Mouse (Mus musculus) frontal cortex, adult (tissue): ENCODE measurements around the gene P3h2.

Experiments
- ATAC-seq: cut with Nextera tagmentation; 2 replicates; pipeline ENCODE4 v1.9.2; 2017; ENCODE audit warnings: mild to moderate bottlenecking, moderate library complexity, mixed read lengths; ENCODE audit not compliant: low TSS enrichment

P3h2 gene

DNA sequence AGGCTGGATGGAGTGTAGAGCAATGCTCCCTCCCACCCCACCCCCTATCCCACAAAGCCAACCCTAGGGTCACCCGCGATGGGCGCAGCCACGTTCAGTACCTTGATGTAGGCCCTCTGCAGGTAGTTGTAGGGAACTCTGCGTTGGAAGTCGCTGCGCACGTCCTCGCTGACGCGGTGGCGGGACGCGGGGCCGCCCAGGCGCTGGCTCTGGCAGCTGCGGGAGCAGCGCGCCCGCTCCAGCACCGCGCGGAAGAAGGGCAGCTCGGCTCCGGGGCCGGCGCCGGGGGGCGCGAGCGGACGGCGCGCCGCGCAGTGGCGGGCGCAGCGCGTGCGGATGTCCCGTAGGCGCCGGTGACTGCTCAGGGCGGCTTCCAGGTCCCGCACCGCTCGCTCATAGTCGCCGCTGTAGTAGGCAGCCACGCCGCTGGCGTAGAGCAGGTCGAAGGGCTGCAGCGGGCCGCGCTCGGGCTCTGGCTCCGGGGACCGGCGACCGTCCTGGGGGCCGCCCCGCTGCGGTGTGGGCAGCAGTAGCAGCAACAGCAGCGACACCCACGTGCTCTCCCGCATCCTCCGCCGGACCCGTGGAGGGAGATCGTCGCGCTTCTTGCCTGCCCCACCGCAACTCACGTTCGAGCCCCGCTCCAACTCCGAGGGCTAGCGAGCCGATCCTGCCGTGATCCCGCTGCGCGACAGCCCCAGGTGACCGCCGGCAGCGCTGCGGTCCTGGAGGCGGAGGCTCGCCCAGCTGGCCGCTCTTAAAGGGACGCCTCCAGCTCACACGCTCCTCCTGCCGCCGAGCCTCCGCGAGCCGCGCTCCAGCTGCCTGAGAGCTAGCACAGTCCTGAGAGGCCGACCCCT is at the start of gene P3h2:
Gene P3h2 (minus strand): TSS at position 670 of the 860 bp plus-strand sequence.
- ATAC-seq, result peak; percentile 91

DNA sequence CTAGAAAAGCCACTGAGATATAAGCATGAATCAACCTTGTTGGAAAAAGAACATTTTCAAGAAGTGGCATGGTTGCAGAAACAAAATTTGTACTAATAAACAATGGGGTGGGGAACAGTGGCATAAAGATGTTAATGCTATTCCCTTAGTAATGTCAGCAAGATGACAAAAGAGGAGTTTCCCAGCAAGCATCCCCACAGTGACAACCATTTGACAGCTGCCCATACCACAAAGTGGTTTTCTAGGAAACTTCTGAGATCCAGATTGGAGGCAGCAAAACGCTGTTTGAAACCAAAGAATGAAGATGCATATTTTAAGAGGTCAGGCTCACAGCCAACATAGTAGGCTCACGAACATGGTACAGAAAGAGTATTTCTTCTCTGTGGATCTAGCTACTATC is 46.7 kb upstream of the P3h2 start:
- no peak for ATAC-seq

DNA sequence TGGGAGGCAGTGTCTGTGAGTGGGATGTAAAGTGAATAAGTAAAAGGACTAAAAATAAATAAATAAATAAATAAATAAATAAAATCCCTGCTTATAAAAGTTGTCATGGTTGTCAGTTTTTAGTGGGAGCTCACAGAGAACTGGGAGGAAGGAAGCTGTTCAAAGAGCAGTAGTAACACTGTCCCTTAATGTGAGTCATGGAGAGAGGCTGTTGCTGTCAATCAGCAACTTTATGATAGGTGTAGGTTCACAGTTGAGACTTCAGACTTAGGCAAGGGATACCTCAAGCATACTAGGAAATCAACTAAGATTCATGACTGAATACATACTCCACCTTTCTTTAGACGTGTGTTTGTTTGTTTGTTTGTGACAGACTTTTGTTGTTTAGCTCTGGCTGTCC is 45.4 kb upstream of the P3h2 start:
- no peak for ATAC-seq

DNA sequence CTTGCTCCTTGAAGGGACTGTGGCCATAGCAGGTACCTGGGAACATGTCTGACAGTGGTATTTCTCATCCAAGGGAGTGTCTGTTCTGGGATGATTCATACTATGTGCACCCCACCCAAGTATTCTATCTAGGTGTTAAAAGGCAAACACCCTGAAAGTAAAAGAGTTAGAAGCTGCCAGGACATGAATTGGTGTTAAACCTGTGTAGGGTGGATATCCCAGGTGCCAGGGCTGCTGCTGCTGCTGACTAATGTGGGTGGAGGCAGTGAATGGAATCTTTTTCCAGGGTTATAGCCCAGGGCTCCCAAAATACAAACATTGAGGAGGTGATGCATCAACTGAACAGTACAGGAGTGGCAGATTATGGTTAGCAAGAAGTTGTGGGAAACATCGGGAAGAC is 41.3 kb upstream of the P3h2 start:
- ATAC-seq, result no peak

DNA sequence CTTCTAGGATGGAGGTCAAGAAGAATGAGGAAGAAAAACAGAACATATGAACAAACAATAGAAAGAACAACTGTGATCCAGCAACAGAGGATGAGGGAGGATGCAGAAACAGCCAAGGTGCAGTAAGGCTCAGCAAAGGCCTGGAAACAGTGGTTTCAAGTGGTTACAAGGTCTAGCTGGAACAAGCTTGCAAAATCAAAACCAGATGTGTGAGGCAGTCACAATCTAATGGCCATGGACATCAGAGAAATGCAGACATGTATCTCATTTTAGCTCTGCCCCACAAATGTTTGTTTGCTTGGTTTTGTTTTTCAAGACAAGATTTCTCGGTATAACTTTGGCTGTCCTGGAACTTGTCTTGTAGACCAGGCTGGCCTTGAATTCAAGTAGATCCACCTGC is 25.5 kb upstream of the P3h2 start:
- no peak for ATAC-seq

DNA sequence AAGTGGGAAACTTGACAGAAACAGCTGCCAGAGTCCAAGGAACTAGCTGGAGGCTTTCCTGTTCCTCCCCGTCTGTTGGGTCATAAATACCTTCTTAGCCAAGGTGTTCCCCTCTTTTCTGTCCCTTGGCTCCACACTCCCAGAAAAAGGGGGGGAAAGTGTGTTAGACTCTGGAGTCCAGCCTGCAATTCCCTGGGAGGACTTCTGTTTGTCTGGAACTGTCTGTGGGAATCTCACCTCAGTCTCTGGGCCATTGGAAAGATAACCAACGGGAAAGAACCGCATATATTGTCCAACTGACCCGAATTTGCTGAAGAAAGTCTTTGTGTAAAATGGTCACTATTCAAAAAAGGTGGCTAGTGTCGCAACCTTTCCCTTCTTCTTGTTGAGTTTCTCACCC is 1.0 kb upstream of the P3h2 start:
- ATAC-seq, result no peak

DNA sequence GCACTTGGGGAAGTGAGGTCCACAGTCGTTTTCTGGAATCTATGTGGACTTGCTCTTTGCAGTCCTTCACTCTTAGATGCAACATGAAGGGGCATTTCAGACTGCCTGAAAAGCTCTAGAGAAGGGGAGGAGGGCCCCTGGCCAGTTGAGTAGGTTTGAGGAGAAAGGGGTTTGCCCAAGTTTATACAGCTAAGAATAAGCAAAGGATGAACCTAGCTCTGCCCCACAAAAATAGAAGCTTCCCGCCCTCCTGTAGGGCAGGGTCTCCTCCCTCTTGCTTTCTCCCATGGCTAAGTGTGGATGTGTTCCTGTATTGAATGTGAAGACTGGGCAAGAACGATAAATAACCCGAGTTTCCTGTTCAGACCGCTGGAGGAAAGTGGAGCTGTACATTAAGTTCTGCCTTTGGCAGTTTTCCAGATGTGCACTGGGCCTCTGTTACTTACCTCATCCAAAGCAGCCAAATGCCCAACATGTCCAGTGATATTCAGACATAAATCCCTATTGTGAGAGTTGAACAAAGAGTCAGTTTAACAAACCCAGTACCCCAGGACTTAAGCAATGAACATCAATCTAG is 545 bp upstream of the P3h2 start:
- ATAC-seq, result no peak

DNA sequence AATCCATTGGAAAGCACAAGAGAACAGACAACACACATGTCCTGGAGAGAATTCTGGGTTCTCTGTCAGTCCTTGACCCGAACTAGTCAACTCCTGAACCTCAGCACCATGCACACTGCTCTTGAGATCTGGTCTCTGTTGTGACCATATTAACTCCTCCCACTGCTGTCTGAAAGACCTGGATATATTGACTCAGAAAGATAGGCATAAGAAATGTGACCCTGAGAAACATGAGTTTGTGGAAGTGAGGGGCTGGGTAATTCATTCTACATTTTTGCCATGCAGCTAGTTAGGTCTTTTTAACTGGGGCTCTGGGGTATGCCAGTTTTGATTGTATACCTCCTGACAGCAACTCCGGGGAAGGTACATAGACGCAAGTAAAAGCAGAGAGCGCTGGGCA is 1.3 kb downstream of the P3h2 start:
- no peak for ATAC-seq

DNA sequence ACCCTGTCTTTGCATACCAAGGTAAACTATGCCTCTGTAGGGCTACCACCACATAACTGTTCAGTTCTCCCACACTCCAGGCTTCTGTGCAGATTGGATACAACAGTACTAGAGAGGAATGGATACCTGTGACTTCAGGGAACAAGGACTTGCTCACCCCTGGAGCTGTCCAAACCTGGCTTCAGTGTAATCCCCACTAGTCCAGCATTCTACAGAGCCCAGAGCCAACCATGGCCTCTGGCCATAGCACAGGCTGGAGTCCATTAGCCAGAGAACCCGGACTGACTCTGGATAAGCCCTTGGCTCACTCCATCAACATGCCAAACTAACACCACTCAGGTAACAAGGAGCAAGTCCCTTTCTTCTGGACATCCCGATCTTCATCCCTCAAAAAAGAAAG is 2.7 kb downstream of the P3h2 start:
- no peak for ATAC-seq

DNA sequence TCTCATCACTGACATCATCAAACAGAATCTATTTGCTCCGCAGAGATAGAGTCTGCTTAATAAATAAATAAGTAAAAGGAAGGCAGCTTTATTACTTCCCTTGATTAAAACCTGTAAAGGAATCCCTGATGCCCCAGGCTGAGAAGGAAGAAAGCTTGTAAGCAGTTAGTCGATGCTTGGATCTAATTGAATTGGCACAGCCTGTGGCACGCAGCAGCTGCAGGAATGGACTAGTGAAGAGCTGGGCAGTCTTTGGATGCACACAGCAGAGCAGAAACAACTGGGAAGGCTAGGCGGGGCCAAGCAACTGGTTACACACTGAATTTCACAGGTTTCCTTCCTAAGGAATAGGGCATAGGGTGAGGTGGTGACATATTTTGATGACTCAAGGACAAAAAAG is 5.4 kb downstream of the P3h2 start:
- ATAC-seq, result no peak

DNA sequence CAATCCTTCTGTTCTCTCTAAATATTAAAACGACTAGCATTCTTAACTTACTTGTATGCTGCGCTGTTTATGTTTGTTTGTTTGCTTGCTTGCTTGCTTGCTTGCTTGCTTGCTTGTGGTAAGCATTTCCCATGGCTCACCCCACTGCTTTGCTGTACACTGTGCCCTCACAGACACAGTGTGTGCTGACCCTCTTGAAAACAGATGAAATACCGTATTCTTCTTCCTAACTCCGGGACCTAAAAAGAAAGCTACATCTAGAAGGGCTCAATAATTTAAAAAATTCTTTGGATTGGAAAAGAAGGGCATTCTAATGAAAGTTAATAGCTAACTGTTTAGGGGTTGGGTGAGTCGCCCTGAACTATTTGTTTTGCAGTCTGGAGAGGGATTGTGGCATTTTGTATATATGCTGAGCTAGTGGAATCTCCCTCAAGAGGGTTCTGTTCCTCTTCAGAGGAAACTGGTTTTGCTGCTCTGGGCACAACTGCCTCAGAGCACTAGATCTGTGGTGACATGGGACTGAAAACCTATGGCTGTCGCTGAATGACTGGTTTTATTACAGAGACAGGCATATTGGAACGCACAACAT is 9.8 kb downstream of the P3h2 start:
- ATAC-seq, result no peak

DNA sequence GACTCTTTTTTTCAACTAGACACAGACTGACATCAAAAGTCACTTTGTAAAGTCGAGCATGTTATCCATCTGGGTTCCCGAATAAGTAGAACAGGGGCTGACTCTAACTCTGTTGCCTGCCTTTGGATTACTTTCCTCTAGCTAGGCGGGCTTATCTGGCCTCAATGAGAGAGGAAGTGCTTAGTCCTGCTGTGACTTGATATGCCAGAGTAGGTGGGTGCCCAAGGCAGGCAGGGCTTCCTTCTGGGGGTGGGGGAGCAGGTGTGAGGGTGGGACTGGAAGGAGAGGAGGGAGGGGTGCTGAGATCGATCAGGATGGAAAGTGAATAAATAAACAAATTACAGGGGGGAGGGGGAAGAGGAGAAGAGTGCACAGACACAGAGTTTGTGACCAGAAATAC is 11.7 kb downstream of the P3h2 start:
- no peak for ATAC-seq

DNA sequence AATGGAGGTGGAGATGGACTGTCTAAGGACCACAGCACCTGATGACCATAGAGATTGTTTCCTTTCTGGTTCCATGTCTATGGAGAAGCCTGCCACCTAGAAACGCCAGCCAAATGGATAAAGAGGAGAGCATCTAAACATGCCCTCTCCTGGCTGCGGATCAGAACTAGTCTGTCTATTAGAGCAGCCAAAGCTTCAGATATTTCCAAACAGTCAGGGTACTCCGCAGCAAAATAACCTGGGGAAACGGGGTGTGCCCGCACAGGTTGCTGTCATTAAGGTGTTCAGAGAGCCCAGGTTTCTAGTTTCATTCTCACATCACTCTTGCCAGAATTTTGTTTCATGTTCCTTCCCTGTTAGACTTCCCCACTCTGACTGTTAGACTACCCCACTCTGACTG is 16.6 kb downstream of the P3h2 start:
- no peak for ATAC-seq

DNA sequence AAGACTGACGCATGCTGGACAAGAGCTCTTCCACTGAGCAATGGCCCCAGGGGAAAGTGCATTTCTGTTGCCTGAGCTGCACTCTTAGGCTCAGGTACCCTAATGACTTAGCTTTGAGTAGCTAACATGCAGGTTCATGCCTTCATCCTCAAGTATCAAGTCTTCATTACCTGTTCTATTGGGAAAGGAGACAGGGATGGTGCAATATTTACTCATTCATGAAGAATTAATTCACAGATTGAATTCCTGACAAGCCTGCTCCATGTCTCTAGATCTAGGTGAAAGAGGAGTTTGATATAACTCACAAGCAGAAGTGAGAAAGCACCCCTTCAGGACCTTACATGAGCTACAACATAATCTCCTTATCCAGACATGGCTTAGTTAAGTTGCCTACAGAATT is 17.3 kb downstream of the P3h2 start:
- no peak for ATAC-seq

DNA sequence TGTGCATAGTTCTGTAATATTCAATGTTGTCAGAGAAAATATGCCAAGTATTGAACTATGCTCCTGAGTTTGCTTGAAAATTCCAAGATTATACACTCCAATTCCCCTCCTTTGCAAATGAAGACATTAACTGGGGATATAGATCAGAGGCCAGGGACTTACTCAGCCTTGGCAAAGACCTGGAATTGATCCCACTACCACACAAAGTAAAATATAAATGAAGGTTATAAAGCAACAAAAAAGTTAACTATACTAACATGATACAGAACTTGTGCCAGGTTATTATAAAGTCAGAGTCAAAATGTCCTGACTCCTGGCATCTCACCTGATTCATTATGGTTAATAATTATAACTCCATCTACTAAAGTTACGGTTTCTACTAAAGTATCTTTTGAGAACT is 18.6 kb downstream of the P3h2 start:
- no peak for ATAC-seq

DNA sequence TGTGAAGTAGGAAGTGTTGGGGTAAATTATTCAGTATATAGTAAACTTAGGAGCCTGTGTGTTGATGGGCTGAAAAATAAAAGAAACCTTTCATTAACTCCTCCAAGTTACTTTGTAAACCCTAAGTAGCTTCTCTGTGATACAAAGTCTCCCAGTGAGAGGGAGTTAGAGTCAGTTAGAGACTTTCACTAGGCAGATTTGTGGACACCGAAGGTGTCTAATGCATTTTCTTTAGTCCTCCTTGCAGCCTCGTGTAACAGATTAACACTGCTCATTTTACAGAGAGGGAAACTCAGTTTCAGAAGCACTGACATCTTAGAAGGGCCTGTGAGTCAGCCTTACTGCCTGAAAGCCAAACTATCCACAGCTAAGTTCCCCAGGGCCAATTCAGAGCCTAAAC is 20.4 kb downstream of the P3h2 start:
- ATAC-seq, result no peak

DNA sequence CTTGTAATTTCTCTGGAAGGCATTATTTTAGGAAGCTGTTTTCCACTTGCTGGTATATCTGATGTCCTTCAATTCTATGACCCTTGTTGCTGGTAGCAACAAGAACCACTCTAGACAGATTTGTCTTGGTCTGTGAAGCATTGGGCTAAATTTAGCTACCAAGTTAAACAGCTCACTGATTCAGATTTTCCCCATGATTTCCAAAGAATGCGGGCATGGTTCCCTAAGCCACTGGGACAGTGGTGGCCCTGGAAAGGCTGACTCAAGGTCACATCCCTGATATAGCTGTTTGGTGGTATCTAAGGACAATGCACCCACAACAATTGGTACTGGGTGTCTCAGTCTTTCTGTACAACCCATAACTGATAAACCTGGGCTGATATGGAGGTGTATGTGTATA is 22.8 kb downstream of the P3h2 start:
- no peak for ATAC-seq

DNA sequence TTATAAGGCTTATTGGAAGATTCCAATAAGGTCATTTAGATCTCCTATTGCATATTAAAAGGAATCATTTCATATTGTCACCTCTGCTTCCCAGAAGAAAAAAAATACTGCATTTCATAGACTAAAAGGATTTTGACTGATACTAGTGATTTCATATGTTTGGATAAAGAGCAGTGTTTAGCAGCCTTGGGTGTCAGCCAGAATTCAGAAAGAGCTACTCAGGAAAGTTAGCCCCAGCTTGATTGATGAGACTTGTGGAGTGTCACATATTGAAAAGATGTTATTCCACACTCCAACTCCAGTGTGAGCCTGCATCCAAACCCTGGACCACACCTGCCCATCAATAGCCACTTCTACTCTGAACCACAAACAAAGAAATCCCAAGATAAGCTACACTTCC is 23.2 kb downstream of the P3h2 start:
- ATAC-seq, result no peak

DNA sequence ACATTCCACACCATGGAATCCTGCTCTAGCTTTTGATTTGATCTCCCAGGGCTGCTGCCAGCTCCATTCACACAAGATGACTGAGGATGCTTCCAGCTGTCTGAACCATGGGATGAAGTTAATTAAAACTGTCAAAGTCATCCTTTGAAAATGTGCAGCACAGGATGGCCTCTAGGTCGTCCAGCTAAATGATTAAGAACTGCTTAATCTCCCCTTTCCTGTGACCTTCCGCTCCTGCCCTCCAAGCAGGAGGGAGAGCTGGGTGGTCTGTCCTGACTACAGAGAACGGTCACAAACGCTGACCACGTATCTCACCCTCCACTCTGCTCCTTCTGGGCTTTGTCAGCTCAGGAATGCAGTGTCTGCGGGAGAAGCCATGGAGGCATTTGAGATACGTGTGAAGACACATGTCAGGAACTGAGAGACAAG is 26.6 kb downstream of the P3h2 start:
- ATAC-seq, result no peak

DNA sequence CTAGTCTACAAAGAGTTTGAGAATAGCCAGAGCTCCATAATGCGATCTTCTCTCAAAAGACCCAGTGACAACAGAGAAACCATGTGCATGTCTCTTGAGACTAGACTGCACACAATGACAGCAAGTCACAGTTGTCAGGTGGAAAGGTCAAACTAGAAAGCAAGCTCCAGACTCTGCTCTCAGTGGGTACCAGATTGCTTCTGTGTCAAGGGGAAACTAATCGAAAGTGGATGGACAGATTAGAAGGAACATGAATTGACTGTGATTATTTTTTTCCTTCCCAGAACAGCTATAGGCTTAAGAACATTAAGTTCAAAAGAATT is 27.5 kb downstream of the P3h2 start:
- ATAC-seq, result no peak

DNA sequence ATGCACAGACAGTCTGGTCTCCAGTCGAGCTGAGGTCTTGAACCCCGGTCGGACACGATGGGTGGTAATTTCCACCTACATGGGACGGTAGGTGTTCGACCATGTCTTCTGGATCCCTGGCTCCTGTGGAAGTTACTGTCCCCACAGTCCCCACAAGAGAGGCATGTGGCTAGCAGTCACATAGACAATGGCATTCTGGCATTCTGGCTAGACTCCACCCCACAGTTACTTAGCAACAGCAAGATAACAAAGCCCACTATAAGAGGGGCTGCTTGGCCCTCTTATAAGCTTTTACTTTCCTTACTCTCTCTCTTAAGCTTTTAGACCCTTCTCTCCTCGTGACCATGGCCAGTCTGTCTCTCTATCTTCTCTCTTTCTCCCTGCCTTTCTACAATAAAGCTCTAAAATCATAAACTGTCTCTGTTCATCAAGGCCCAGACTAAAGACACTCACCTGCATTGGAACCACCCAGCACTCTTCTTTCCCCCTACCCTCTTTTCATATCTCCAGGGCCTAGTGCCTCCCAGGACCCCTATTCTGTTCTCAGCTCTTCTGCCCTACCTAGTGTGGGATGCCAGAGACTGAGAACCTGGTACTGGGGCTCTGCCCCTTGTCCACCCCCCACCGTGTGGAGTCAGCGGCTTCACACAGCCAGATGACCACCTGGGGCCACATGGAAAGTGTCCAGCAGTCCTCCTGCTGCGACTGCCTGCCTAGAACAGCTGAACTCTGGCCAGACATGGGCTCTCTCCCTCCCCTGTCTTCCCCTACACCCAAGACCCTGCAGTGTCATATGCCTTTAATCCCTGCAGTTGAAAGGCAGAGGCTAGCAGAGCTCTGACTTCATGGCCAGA is 28.1 kb downstream of the P3h2 start:
- ATAC-seq, result no peak

DNA sequence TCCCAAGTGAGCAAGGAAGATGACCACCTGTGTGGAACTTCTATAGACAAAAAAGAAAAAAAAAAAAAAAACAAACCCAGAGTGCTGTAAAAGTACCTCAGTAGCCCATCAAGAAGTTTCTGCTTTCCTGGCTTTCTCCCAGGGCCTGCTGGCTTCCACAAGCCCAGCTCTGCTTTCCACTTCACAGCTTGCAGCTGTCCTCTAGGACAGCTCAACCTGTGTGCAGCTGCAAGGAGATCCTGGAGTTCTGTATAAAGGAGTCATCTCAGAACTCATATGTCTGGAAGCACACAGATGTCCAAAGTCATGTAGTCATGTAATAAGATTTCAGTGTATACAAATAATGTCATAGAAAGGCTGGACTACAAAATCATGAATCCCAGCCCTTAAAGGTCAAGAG is 30.5 kb downstream of the P3h2 start:
- no peak for ATAC-seq

DNA sequence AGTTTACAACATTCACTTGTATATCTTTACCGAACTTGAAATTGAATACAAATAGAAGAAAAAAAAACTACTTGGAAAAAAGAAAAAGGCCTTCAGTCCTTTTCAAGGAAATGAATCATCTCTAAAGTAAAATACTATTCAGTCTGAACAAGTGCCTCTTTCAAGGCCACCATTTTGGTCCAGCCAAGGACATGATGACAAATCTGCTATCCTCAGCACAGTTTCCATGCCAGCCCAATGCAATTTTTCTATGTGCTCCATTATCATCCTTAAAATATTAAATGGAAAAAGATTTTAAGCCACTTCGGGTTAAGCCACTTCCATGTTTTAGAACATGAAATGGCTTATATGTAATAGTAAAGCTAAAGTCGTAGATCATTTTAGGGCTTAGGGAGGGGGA is 35.2 kb downstream of the P3h2 start:
- ATAC-seq, result no peak
